Mouse (Mus musculus) c-Kit-positive CD71-negative TER-119-negative erythroid progenitor cells, embryonic 14.5 days (primary cell): ENCODE measurements at regions not wholly inside any gene's neighbourhood (a gene's known extent, or its start where the extent isn't known, plus 50 kb on each side); places are given as distances from the start of the nearest gene placed in this dataset.
"Not testable (repeated sequence)": the region's sequence is repeated elsewhere in the genome, so short reads cannot be mapped to it uniquely, and the experiment has no call there.

Source experiments
- DNase-seq: peaks from one replicate; pipeline ENCODE4 v3.0.0-alpha.2; 2013; ENCODE audit warnings: low read depth

GRCm38 (mm10) chr2:10998798-10999197, 173.1 kb upstream of the Prkcq start:
- DNase-seq = no peak

DNA sequence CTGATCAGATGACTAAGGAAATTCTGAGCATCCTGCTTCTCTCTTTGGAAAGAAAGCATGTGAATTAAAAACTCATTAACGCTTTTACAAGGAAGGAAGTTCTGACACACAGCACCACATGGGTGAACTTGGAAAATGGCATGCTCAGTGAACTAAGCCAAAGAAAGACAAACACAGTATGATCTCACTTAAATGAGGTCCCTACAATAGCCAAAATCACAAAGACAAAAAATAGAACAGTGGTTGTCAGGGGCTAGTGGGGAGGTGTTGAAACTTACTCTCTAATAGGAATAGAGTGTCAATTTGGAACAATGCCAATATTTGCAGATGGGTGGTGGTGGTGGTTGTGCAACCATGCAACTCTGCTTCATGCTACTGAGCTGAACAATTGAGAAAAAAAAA, 172.7 kb upstream of the Prkcq start:
- no peak for DNase-seq

DNA sequence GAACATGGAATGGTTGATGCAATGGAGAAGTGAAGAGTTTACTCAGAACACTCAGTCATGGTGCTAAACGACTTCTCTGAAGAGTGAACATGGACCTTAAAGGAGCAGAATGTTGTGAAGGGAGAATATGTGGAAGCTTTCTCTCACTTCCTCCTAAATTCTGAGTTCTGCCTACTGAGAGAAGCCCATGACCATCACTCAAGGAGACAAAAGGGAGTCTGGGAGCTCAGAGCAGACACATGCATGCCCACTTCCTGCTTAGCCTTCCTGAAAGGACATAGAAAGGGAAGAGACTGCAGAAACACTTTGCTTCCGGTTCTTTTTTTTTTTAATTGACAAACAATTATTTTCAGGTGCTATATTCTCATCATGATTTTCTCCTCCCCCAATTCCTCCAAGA, 166.1 kb upstream of the Prkcq start:
- DNase-seq = no peak

GRCm38 (mm10) chr2:11011041-11011962, 160.6 kb upstream of the Prkcq start:
- no peak for DNase-seq

DNA sequence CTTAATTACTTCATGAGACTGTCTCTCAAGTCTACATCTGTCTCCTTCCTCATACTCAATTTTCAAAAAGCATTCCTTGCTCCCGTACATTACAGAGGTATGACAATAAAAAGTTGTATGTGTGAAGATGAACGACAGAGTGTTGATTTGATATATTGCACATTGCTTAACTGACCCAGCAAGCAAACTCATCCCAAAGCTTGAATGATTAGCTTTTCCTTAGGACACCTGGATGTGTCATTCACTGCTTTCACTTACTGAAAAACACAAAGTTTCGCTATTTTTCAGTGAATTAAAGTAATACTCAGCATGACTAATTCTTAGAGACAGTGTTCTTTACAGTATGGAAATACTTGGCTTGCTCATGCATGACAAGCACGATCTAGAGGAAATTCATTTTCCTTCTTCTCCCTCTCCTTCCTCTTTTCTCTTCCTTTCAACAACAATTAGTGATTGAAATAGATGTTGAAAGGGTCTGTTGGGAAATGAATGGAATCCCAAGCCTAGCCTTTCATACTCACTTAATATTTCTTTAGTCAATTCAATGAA, 159.5 kb upstream of the Prkcq start:
- no peak for DNase-seq

DNA sequence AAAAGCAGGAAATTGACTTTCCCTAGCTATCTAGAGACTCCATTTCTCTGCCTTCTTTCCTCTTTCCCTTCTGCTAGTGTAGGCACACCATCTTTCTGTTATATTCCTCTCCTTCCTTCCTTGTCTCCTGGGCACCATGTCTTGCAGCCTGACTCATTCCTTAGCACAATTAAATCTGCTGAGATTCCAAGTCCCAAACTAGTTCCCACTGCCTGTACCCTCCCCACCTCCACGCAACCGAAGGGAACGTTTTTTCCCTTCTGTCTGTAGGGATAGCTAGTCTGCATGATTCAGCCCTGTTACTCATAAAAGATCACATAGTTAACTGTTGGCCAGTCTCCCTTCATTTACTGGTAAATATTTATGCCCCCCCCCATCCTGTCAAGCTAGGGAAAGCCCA, 158.8 kb upstream of the Prkcq start:
- no peak for DNase-seq

DNA sequence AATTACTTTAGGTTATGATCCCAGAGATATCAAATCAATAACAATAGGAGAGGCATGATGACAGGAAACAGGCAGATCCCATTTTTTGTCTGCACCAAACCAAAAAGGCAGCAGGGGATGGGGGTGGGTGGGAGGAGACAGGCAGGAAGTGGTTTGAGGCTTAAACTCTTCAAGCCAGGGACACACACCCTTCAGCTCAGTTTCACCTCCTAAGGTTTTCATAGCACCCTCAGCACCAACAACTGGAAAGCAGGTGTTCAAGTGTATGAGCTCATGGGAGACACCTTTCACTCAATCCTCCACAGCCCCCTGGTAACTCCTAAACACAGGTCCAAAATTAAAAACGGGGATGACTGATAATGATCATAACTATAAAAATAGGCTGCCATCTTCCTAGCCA, 155.5 kb upstream of the Prkcq start:
- DNase-seq = no peak

- DNase-seq = no peak
Measured at GRCm38 (mm10) chr2:11032891-11033290, 139.0 kb upstream of the Prkcq start.

GRCm38 (mm10) chr2:11034178-11034577, 137.7 kb upstream of the Prkcq start:
- DNase-seq = no peak

- no peak for DNase-seq
Measured at GRCm38 (mm10) chr2:11037343-11037742, 134.6 kb upstream of the Prkcq start.

GRCm38 (mm10) chr2:11038440-11038839, 133.5 kb upstream of the Prkcq start:
- no peak for DNase-seq

DNA sequence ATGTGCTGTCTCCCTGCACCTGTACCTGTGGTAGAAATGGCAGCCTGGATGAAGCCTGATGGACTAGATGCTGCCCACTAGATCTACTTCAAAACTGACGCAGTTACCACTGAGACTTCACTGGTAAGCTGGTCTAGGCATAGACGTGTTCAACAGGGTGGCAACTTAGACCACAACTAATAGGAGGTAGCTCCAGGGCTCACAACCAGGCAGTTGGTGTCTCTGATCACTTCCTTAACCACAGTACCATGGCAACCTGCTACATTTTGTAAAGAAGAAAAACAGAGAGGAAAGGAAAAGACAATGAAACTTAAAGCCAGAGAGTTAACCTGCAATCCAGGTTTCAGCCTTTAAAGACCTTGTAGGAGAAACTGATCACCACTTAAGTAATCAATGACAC, 131.9 kb upstream of the Prkcq start:
- no peak for DNase-seq

DNA sequence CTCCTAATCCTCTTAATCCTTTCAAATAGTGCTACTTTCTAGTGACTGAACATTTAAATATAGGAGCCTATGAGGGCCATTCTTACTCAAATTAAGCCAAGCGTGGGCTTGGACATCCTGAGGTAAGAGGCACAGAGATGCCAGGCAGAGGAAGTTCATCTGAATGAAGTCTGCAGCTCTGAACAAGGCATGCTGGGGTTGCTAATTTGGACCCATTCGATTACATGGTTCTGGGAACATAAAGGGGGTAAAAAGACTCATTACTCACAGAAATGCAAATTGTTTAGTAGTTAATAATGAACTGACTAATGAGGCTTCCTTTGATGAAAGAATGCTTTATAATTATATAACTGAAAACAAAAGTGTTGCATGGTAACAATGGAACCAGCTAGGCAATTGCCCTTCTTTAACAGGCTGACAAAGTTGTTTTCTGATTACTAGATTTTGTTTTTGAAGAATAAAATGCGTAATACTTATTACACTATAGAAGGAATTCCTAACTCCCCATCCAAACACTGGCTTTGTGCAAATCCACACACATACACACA, 127.1 kb upstream of the Prkcq start:
- no peak for DNase-seq

GRCm38 (mm10) chr2:11051621-11052020, 120.3 kb upstream of the Prkcq start:
- no peak for DNase-seq

- DNase-seq = peak; percentile 26
Measured at GRCm38 (mm10) chr2:11059731-11060425, 112.0 kb upstream of the Prkcq start.

DNA sequence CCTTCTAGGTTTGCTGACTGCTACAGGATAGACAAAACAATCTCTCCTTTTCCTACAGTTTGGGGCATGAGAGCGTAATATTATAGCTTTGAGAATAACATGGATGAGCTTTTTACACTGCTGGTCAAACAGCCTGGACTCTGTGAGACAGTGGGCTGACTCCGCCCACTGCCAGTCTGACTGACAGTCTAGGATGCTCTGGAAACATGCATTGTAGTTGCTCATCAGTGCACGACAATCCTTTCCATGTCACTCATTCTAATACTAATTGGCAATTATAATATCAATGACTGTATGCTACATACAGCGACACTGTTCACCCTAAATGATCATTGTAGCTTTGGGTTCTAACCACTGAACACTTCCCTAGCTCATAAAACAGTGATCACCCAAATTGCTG, 104.5 kb upstream of the Prkcq start:
- DNase-seq = no peak

DNA sequence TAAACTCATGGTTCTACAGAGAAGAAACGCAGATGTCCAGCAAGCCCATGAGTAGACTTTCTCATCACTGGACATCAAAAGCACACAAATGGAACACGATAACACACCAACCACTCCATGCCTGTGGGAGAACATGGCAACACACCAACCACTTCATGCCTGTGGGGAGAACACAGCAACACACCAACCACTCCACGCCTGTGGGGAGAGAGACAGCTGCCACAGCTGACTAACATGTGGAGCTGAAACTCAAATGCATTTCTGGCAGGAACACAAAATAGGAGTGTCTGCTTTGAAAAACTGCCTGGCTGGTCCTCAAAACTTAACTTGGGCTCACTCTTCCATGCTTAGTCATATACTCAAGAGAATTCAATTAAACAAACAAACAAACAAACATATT, 88.4 kb upstream of the Prkcq start:
- no peak for DNase-seq

GRCm38 (mm10) chr2:11086996-11087395, 84.9 kb upstream of the Prkcq start:
- peak; percentile 13 for DNase-seq

GRCm38 (mm10) chr2:11099834-11100622, 71.9 kb upstream of the Prkcq start:
- DNase-seq = not testable (repeated sequence)

DNA sequence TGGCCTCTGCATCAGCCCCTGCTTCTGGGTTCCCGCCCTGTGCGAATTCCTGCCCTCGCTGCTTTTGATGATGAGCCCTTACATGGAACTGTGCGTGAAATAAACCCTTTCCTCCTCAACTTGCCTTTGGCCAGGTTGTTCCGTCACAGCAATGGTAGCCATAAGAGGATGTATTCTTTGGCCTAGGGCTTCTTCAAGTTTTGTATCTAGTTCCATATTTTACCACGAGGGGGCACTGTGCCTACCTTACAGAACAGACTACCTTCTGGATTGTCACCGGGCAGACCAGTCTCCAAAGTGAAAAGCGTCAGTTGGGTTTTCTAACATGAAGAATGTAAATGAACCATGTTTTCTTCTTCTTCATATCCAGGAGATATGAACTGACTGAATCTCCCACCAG, 58.7 kb upstream of the Prkcq start:
- DNase-seq = peak; percentile 62

GRCm38 (mm10) chr2:11118625-11119024, 53.3 kb upstream of the Prkcq start:
- DNase-seq = no peak

DNA sequence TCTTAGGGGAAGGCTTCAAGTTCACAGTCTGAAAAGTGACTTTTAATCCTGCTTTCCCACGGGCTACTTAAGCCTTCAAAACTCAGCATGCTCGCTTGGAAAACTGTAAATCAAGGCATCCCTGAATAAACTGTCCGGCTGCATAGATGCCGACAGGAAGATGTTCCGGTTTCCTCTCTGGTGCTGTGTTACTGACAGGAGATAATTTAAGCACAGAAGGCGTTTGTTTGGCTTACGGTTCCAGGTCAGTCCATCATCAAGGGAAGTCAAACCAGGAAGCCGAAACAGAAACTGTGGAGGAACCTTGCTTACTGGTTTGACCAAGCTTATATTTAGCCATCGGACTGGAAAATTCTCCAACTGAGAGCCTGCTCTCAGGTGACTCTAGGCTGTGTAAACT, 52.6 kb upstream of the Prkcq start:
- DNase-seq = no peak
